Mouse (Mus musculus) neural tube, embryonic 12.5 days (tissue): ENCODE data around the gene Nrf1. TPM values are rescaled to one million over a fixed set of nuclear protein-coding genes. Genes with fewer than 3 reads are reported as not detected.

Source experiments
- ATAC-seq: fragments of 200-750 bp; cut with Nextera tagmentation; 2 replicates; pipeline ENCODE4 v1.8.0; 2017; ENCODE audit warnings: low read depth, mild to moderate bottlenecking, moderate TSS enrichment, moderate library complexity; ENCODE audit not compliant: low FRiP score
- H3K27ac ChIP-seq: fragments of 300-500 bp; sonication (generic); 2 replicates; pipeline ENCODE4 v1.5.1; 2016
- H3K27me3 ChIP-seq: fragments of 300-500 bp; sonication (generic); replicated peaks from 2 replicates; pipeline ENCODE4 v1.6.1; 2016; ENCODE audit warnings: mild to moderate bottlenecking
- H3K36me3 ChIP-seq: fragments of 300-500 bp; sonication (generic); 2 replicates; pipeline ENCODE4 v1.6.1; 2016; ENCODE audit warnings: mild to moderate bottlenecking
- H3K4me1 ChIP-seq: fragments of 300-500 bp; sonication (generic); 2 replicates; pipeline ENCODE4 v1.6.1; 2016
- H3K4me2 ChIP-seq: fragments of 300-500 bp; sonication (generic); replicated peaks from 2 replicates; pipeline ENCODE4 v1.6.1; 2016; ENCODE audit warnings: mild to moderate bottlenecking
- H3K4me3 ChIP-seq: fragments of 300-500 bp; sonication (generic); 2 replicates; pipeline ENCODE4 v1.5.1; 2016
- H3K9ac ChIP-seq: fragments of 300-500 bp; sonication (generic); 2 replicates; pipeline ENCODE4 v1.6.1; 2016; ENCODE audit warnings: mild to moderate bottlenecking
- H3K9me3 ChIP-seq: fragments of 300-500 bp; sonication (generic); 2 replicates; pipeline ENCODE4 v1.6.1; 2016; ENCODE audit warnings: mild to moderate bottlenecking
- WGBS: fragments of 180-500 bp; shearing (Covaris S2); methylation state at CpG from one replicate; pipeline ENCODE4 v1.1.7; 2016; 5-methylcytosine and 5-hydroxymethylcytosine counted together
- microRNA counts: library from miRNA; unstranded; fragments of <30 nt; microRNA quantifications from one replicate; lab custom pipeline; 2017
- microRNA-seq: library from miRNA; unstranded; fragments of <30 nt; microRNA quantifications from one replicate; pipeline ENCODE4, GENCODE M21; 2017
- polyA plus RNA-seq: library from polyadenylated mRNA; unstranded; fragments of >200 nt; fragmentation: Nextera tagmentation; extraction: Ambion mirVana; gene quantifications from 2 replicates; pipeline ENCODE4 v1.2.1, GENCODE M21; 2016

Gene Nrf1
- polyA plus RNA-seq, 1 experiment from 2014 or later: 60.2 TPM

GRCm38 (mm10) chr6:30180321-30180720 lies 132.5 kb downstream of the Nrf1 start:
- Histone ChIP-seq H3K9me3 (no peaks in the 10 kb centered on the region), H3K4me3 (no peak overlapping the region), H3K27me3 (peaks cover 60% of the 10 kb centered on the region), H3K4me1 (peaks cover 13% of the 10 kb centered on the region; the same call in 1 of the 2 replicates), H3K36me3 (no peaks in the 10 kb centered on the region), H3K4me2 (no peak overlapping the region), H3K9ac (no peak overlapping the region), H3K27ac (no peak overlapping the region)
- ATAC-seq: no peak
- WGBS: 38% methylated on average over 2 of the region's 2 CpGs

DNA sequence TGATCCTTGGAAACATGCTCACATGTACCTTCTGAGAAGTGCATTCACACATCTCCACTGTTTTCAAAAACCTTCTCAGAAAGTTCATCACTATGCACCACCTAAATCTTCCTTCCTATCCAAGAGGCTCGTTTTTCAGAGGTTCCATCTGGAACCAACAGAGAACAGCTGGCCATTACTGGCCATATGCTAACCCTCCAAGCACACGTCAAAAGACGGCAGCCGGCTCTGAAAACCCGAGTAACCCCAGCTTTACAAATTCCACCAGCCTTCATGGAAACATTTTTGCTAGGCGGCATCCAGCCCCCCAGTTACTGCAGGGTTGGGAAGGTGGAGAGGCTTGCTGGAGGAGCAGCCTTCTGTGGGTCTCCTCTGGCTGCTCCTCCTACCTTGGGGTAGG lies 134.2 kb downstream of the Nrf1 start:
- no peaks in the 10 kb centered on the region for H3K36me3 ChIP-seq
- no peak overlapping the region for H3K4me2 ChIP-seq
- H3K4me3 ChIP-seq: no peak overlapping the region
- peaks cover 44% of the 10 kb centered on the region for H3K27me3 ChIP-seq
- no peaks in the 10 kb centered on the region for H3K9me3 ChIP-seq
- no peak overlapping the region for H3K9ac ChIP-seq
- peaks cover 6% of the 10 kb centered on the region; the same call in 1 of the 2 replicates for H3K4me1 ChIP-seq
- no peak for ATAC-seq
- H3K27ac ChIP-seq: no peak overlapping the region
- 57% methylated on average over 6 of the region's 6 CpGs for WGBS

DNA sequence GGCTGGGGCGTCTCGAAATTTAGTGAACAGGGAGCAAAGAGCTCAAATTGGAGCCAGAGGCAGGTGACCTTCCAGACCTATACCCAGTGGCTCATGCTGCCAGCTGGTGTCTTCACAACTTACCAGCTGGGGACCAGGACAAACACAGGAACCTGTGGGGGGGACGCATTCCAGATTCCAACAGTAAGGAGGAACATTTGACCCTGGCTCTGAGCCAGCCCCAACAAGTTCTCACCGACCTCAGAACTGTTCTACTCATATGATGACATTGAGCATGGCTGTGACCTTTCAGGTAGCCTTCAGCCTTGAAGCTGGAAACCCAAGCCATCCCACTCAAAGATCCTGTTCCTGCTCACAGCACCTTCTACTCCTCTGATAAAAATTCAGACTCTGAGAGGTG lies 135.8 kb downstream of the Nrf1 start:
- Histone ChIP-seq H3K4me3 (no peak overlapping the region), H3K27ac (no peak overlapping the region), H3K27me3 (peaks cover 30% of the 10 kb centered on the region), H3K4me1 (no peaks in the 10 kb centered on the region; the same call in 1 of the 2 replicates), H3K4me2 (no peak overlapping the region), H3K9me3 (no peaks in the 10 kb centered on the region), H3K36me3 (no peaks in the 10 kb centered on the region), H3K9ac (no peak overlapping the region)
- no peak for ATAC-seq
- WGBS: 78% methylated on average over 4 of the region's 4 CpGs

DNA sequence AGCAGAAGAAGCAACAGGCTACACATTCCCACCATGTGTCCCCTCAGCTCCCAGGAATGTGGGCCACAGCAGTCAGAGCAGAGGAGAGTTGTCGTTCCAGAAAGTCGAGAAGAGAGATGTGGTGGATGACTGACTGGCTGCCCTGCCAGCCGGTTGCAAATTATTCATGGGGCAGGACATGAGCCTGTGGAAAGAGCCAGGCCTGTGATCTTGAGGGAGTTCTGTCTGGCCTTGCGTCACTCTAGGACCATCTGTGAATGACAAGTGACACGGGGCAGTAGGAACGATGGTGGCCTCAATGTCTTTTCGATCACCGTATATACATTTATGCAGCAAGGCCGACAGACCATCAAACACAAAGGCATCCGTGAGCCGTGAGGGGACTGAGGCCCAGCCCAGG lies 147.9 kb downstream of the Nrf1 start:
- 78% methylated on average over 11 of the region's 11 CpGs for WGBS
- H3K27me3 ChIP-seq: no peaks in the 10 kb centered on the region
- H3K27ac ChIP-seq: no peak overlapping the region
- no peaks in the 10 kb centered on the region for H3K4me1 ChIP-seq
- H3K9me3 ChIP-seq: no peaks in the 10 kb centered on the region
- no peaks in the 10 kb centered on the region for H3K36me3 ChIP-seq
- no peak overlapping the region for H3K4me3 ChIP-seq
- H3K4me2 ChIP-seq: no peak overlapping the region
- H3K9ac ChIP-seq: no peak overlapping the region
- ATAC-seq: no peak

- Histone ChIP-seq H3K4me3 (no peak overlapping the region), H3K9ac (no peak overlapping the region), H3K27me3 (no peaks in the 10 kb centered on the region), H3K9me3 (no peaks in the 10 kb centered on the region), H3K4me1 (no peaks in the 10 kb centered on the region), H3K4me2 (no peak overlapping the region), H3K36me3 (no peaks in the 10 kb centered on the region), H3K27ac (no peak overlapping the region)
- 79% methylated on average over 8 of the region's 8 CpGs for WGBS
- no peak for ATAC-seq
Measured at GRCm38 (mm10) chr6:30196143-30196542, 148.4 kb downstream of the Nrf1 start.

MicroRNAs encoded within 50 kb of the gene (microRNA counts, 519-probe panel; counts per million panel counts)
- microRNA mmu-miR-182 (lab: Ali Mortazavi, UCI) (4,159 counts per million, percentile 77 among the panel's probes with 10 or more counts), microRNA mmu-miR-183 (lab: Ali Mortazavi, UCI) (6,163 counts per million, percentile 91 among the panel's probes with 10 or more counts), microRNA mmu-miR-96 (lab: Ali Mortazavi, UCI) (6,810 counts per million, percentile 94 among the panel's probes with 10 or more counts)

Small RNAs within 50 kb of the gene (microRNA-seq; reads per million reads assigned to microRNA genes)
- gene Mir182 (7,160 reads per million, percentile 95 among the genes with 10 or more reads in this experiment), gene Mir183 (9,822 reads per million, percentile 95 among the genes with 10 or more reads in this experiment), gene Mir96 (3,054 reads per million, percentile 87 among the genes with 10 or more reads in this experiment)

Other genes starting within 250 kb of the Nrf1 start
- 0.84 and 0.87 TPM in 2 replicates for gene Strip2, start 131.0 kb upstream of the Nrf1 start, polyA plus RNA-seq